Mouse (Mus musculus) CH12.LX (cell line): ENCODE measurements around the gene Anxa3. TPM values are rescaled to one million over a fixed set of nuclear protein-coding genes. Genes with fewer than 3 reads are reported as not detected.

Experiments used
- DNase-seq: peaks from one replicate; pipeline ENCODE4 v3.0.0-alpha.2; 2013; ENCODE audit errors: extremely low read depth
- H3K27ac ChIP-seq: 2 replicates; pipeline ENCODE4 v1.5.1; 2012; ENCODE audit warnings: low read depth, mild to moderate bottlenecking, control low read depth, moderate library complexity; ENCODE audit not compliant: insufficient read depth
- H3K27me3 ChIP-seq: replicated peaks from 2 replicates; pipeline ENCODE3; 2012; ENCODE audit warnings: inconsistent platforms
- H3K36me3 ChIP-seq, 2 experiments: replicated peaks in 1 of 2; 2 replicates each; pipeline versions ENCODE3 to v1.6.1; 2012; ENCODE audit warnings: inconsistent platforms in 1 of 2, low read length in 1 of 2, mild to moderate bottlenecking in 1 of 2, mixed read lengths in 1 of 2, moderate library complexity in 1 of 2; ENCODE audit not compliant: control insufficient read depth in 1 of 2, insufficient read depth in 1 of 2
- H3K4me1 ChIP-seq, 2 experiments: 2 replicates each; pipeline ENCODE4 v1.6.1; 2012; ENCODE audit warnings: inconsistent platforms in 1 of 2, moderate library complexity in 1 of 2; ENCODE audit not compliant: insufficient read depth in 2 of 2, control insufficient read depth in 1 of 2
- H3K4me2 ChIP-seq: 2 replicates; pipeline ENCODE4 v1.6.1; 2012; ENCODE audit warnings: low read depth, mild to moderate bottlenecking, control low read depth; ENCODE audit not compliant: poor library complexity, insufficient read depth, severe bottlenecking
- H3K4me3 ChIP-seq, 3 experiments: fragments of 150-350 bp in 1 of 3; sonication (generic) in 1 of 3; replicated peaks in 1 of 3; 2 replicates each; pipeline versions ENCODE3 to v1.5.1; 2011 to 2012; ENCODE audit warnings: low read depth in 2 of 3, low read length in 2 of 3, mild to moderate bottlenecking in 2 of 3, moderate library complexity in 2 of 3, control low read depth in 1 of 3, improper control_type of control experiment in 1 of 3, inconsistent platforms in 1 of 3, mixed read lengths in 1 of 3; ENCODE audit not compliant: poor library complexity in 1 of 3
- H3K79me2 ChIP-seq: replicated peaks from 2 replicates; pipeline ENCODE4 v1.6.1; 2012; ENCODE audit warnings: mild to moderate bottlenecking, moderate library complexity; ENCODE audit not compliant: control insufficient read depth, poor library complexity, insufficient read depth, severe bottlenecking; ENCODE audit errors: extremely low read depth
- H3K9ac ChIP-seq: 2 replicates; pipeline ENCODE4 v1.6.1; 2012; ENCODE audit warnings: low read depth, mild to moderate bottlenecking, control low read depth, moderate library complexity; ENCODE audit not compliant: insufficient read depth
- H3K9me3 ChIP-seq: replicated peaks from 2 replicates; pipeline ENCODE3; 2012; ENCODE audit warnings: low read length, inconsistent platforms, mixed read lengths
- CHD2 ChIP-seq: IDR thresholded peaks from 2 replicates; pipeline ENCODE4 v1.6.1; 2011; ENCODE audit warnings: low read length, improper control_type of control experiment
- ELF1 ChIP-seq: IDR thresholded peaks from 2 replicates; pipeline ENCODE4 v1.6.1; 2014; ENCODE audit warnings: low read depth, mild to moderate bottlenecking, inconsistent platforms, low read length, improper control_type of control experiment
- EP300 ChIP-seq: IDR thresholded peaks from 2 replicates; pipeline ENCODE4 v1.6.1; 2011; ENCODE audit warnings: low read length, improper control_type of control experiment
- MAX ChIP-seq: IDR thresholded peaks from 2 replicates; pipeline ENCODE4 v1.6.1; 2011; ENCODE audit warnings: low read length, improper control_type of control experiment
- MEF2A ChIP-seq: IDR thresholded peaks from 2 replicates; pipeline ENCODE4 v1.6.1; 2014; ENCODE audit warnings: low read depth, mild to moderate bottlenecking, inconsistent platforms, low read length, improper control_type of control experiment, borderline replicate concordance
- NELFE ChIP-seq: IDR thresholded peaks from 2 replicates; pipeline ENCODE4 v1.6.1; 2011; ENCODE audit warnings: low read depth, low read length, improper control_type of control experiment
- PAX5 ChIP-seq: IDR thresholded peaks from 2 replicates; pipeline ENCODE4 v1.6.1; 2012; ENCODE audit warnings: low read length, inconsistent platforms, mixed read lengths
- POLR2A ChIP-seq: IDR thresholded peaks from 2 replicates; pipeline ENCODE4 v1.6.1; 2011; ENCODE audit warnings: low read depth, mild to moderate bottlenecking, improper control_type of control experiment, low read length
- POLR2AphosphoS2 ChIP-seq: IDR thresholded peaks from 2 replicates; pipeline ENCODE4 v1.6.1; 2011; ENCODE audit warnings: low read depth, low read length, improper control_type of control experiment
- RCOR1 ChIP-seq: conservative IDR thresholded peaks from 2 replicates; pipeline ENCODE4 v1.6.1; 2012; ENCODE audit warnings: low read depth, mild to moderate bottlenecking, inconsistent platforms, low read length, improper control_type of control experiment
- SIN3A ChIP-seq: IDR thresholded peaks from 2 replicates; pipeline ENCODE4 v1.6.1; 2012; ENCODE audit warnings: low read length, improper control_type of control experiment, inconsistent platforms
- TBP ChIP-seq: conservative IDR thresholded peaks from 2 replicates; pipeline ENCODE4 v1.6.1; 2011; ENCODE audit warnings: low read depth, low read length, improper control_type of control experiment
- TCF12 ChIP-seq: IDR thresholded peaks from 2 replicates; pipeline ENCODE4 v1.6.1; 2014; ENCODE audit warnings: low read depth, mild to moderate bottlenecking, inconsistent platforms, low read length, improper control_type of control experiment
- UBTF ChIP-seq: IDR thresholded peaks from 2 replicates; pipeline ENCODE4 v1.6.1; 2012; ENCODE audit warnings: low read depth, mild to moderate bottlenecking, inconsistent platforms, low read length, improper control_type of control experiment, moderate library complexity
- ZNF384 ChIP-seq: IDR thresholded peaks from 2 replicates; pipeline ENCODE4 v1.6.1; 2012; ENCODE audit warnings: low read depth, low read length, improper control_type of control experiment, inconsistent platforms
- dilution Hi-C: fragments of 300-500 bp; cut with MboI; formaldehyde crosslinking; loops from 2 replicates; pipeline ENCODE4 v1.14.3; 2020; ENCODE audit warnings: low sequenced_read_pairs; ENCODE audit not compliant: extremely low pct_unique_long_range_greater_than_20kb, extremely low pct_ligation_motif_present
- in situ Hi-C: fragments of 300-500 bp; cut with MboI; formaldehyde crosslinking; loops from 3 replicates; pipeline ENCODE4 v1.14.3; 2019; ENCODE audit warnings: low sequenced_read_pairs, low pct_ligation_motif_present, low pct_unique_long_range_greater_than_20kb, mixed read lengths
- polyA plus RNA-seq: library from polyadenylated mRNA; unstranded; fragments of >175 nt; gene quantifications from 2 replicates; pipeline ENCODE4 v1.2.1, GENCODE M21; 2012; ENCODE audit warnings: low read depth; ENCODE audit not compliant: insufficient read length
- total RNA-seq, 2 experiments: library from RNA; depleted of rRNA; stranded (reverse); fragments of 300-350 nt in 1 of 2; fragments of >200 nt in 1 of 2; gene quantifications; 2 replicates each; pipeline ENCODE4 v1.2.3; 2012 to 2014

Gene Anxa3
- total RNA-seq (2012; rRNA removed) (0.38 and 1.4 TPM in 2 replicates), total RNA-seq (2014; rRNA removed) (not detected in 2 replicates), polyA plus RNA-seq (0.35 TPM in 1 of 2 replicates, not detected in the other)

DNA sequence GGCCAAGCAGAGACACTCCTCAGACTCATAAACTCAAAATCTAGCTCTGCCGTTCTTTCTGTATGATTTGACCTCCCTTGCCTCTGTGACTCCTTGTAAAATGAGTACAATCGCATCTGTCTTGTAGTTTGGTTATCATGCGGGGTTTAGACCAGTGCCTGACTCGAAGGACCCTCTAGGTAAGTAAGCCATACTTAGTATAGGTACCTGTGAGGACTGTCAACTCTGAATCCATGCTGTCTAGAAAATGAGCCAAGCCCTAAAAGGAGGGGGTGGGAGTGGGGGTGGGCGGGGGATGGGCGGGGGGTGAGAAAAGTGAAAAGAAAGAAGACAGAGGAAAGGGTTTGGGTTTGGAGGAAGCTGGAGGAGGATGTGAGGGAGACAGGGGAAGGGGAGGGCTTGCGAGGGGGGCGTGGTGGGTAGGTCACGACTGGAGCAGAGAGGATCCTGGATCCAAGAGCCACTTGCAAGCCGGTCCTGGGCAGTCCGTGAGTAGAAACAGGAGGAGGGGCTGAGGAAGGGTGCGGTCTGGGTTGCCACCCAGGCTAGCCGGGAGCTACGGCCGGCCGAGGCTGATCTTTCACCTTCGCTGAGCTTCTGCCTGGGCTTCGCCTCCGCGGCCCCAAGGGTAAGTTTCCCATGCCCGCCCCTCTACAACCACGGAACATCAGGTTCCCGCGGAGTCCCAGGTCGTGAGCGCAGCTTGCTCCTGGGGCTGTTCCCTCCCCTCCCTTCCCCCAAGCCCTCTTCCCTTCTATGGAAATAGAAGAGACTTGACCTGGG lies at the start of gene Anxa3:
Gene Anxa3 (plus strand): TSS at position 404 of the 783 bp plus-strand sequence.
- dilution Hi-C loops: no loop called here
- Histone ChIP-seq H3K36me3 (no peaks in the 10 kb centered on the region), H3K4me1 (peaks cover 0 to 6% of the 10 kb centered on the region in 2 experiments; a peak in 1 of 4 replicates), H3K4me3 (peak within 1 kb of the TSS in 2 of 3 experiments; percentile 35 to 60), H3K4me2 (peak within 1 kb of the TSS; percentile 98), H3K27me3 (no peaks in the 10 kb centered on the region), H3K9me3 (no peaks in the 10 kb centered on the region), H3K79me2 (no peaks in the 10 kb centered on the region), H3K27ac (no peak within 1 kb of the TSS), H3K9ac (peak within 1 kb of the TSS; percentile 5; the same call in 1 of the 2 replicates)
- in situ Hi-C loops: no loop called here
- no peak for DNase-seq
- TF ChIP-seq MAX (no peak), RCOR1 (no peak), POLR2AphosphoS2 (no peak), MEF2A (no peak; the same call in 1 of the 2 replicates), ELF1 (no peak), NELFE (no peak), TCF12 (no peak), POLR2A (no peak), UBTF (no peak), ZNF384 (no peak), PAX5 (no peak), SIN3A (no peak; the same call in 1 of the 2 replicates)

DNA sequence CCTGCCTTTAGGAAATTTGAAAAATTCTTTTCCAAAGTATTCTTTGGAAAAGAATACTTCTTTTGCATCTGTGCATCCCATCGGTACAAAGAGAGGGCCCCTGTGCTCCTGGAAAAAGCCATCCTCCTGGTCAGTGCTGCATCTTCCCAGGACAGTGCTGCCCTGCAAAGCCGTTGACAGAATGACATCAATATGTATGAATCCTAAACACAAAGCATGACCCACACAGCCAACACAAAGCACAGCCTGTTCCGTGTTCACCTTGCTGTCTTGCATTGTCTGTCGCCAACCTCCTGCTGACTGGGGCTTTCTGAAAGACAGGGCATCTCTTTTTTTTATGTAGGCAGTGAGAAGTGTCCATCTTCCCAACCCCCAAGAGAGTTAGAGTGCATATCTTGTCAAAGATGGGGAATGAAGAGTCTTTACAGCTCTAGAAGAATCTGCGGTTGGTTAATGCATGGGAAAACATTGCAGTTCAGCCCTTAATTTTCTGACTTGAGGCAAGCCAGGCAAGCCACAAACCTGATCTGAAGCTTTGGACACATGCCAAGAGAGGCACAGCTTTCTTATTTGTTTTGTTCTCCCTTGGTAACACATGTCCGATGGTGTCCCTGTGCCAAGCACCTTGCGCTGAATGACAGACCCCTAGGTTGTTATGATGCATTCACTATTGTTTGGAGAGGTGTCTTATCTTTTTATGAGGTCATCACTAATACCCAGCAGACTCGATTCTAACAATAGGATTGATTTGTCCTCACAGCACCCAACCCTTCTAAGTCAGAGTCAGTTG lies 45.7 kb upstream of the Anxa3 start:
- in situ Hi-C loops (no loop called here), dilution Hi-C loops (no loop called here)
- no peak overlapping the region for H3K9ac ChIP-seq
- no peaks in the 10 kb centered on the region for H3K79me2 ChIP-seq
- no peak overlapping the region for H3K4me2 ChIP-seq
- H3K27me3 ChIP-seq: no peaks in the 10 kb centered on the region
- no peaks in the 10 kb centered on the region for H3K4me1 ChIP-seq
- no peak for DNase-seq
- peaks cover 0 to 29% of the 10 kb centered on the region in 2 experiments for H3K36me3 ChIP-seq
- no peak overlapping the region for H3K27ac ChIP-seq
- TF ChIP-seq TBP (no peak), EP300 (no peak), CHD2 (no peak), RCOR1 (no peak)
- H3K9me3 ChIP-seq: no peaks in the 10 kb centered on the region
- no peak overlapping the region for H3K4me3 ChIP-seq
